Mouse (Mus musculus): Measurements from ENCODE around the gene Ccdc38.

Ccdc38 gene

GRCm38 (mm10) chr10:93609236-93609635, 68.8 kb downstream of the Ccdc38 start:
- DNase-seq (ENCODE audit: low read depth, low spot score) = no peak

GRCm38 (mm10) chr10:93610896-93611295, 70.5 kb downstream of the Ccdc38 start:
- no peak for DNase-seq (ENCODE audit: low read depth, low spot score)

- peak; percentile 79 for DNase-seq (ENCODE audit: low read depth, low spot score)
Observed at GRCm38 (mm10) chr10:93611419-93612007, 71.1 kb downstream of the Ccdc38 start.

GRCm38 (mm10) chr10:93614850-93615249, 74.4 kb downstream of the Ccdc38 start:
- no peak for DNase-seq (ENCODE audit: low read depth, low spot score)

- DNase-seq (ENCODE audit: low read depth, low spot score) = no peak
Observed at GRCm38 (mm10) chr10:93620438-93621179, 80.2 kb downstream of the Ccdc38 start.

GRCm38 (mm10) chr10:93623725-93624124, 83.3 kb downstream of the Ccdc38 start:
- DNase-seq (ENCODE audit: low read depth, low spot score) = no peak

- DNase-seq (ENCODE audit: low read depth, low spot score) = no peak
Observed at GRCm38 (mm10) chr10:93624151-93624550, 83.7 kb downstream of the Ccdc38 start.

- DNase-seq (ENCODE audit: low read depth, low spot score) = no peak
Observed at GRCm38 (mm10) chr10:93630310-93630709, 89.9 kb downstream of the Ccdc38 start.

GRCm38 (mm10) chr10:93632086-93632485, 91.7 kb downstream of the Ccdc38 start:
- DNase-seq (ENCODE audit: low read depth, low spot score) = no peak

- peak; percentile 97 for DNase-seq (ENCODE audit: low read depth, low spot score)
Observed at GRCm38 (mm10) chr10:93633563-93633962, 93.1 kb downstream of the Ccdc38 start.
